Mouse (Mus musculus): ENCODE data around the gene Itpr2. TPM values are rescaled to one million over a fixed set of nuclear protein-coding genes. Genes with fewer than 3 reads are reported as not detected.
A peak's percentile ranks its signal among the peaks of the same experiment; 100 is the strongest.

Gene Itpr2
- polyA plus RNA-seq (2015; fragmentation: Nextera tagmentation; extraction: Ambion mirVana): 31.2 and 31.4 TPM in 2 replicates

DNA sequence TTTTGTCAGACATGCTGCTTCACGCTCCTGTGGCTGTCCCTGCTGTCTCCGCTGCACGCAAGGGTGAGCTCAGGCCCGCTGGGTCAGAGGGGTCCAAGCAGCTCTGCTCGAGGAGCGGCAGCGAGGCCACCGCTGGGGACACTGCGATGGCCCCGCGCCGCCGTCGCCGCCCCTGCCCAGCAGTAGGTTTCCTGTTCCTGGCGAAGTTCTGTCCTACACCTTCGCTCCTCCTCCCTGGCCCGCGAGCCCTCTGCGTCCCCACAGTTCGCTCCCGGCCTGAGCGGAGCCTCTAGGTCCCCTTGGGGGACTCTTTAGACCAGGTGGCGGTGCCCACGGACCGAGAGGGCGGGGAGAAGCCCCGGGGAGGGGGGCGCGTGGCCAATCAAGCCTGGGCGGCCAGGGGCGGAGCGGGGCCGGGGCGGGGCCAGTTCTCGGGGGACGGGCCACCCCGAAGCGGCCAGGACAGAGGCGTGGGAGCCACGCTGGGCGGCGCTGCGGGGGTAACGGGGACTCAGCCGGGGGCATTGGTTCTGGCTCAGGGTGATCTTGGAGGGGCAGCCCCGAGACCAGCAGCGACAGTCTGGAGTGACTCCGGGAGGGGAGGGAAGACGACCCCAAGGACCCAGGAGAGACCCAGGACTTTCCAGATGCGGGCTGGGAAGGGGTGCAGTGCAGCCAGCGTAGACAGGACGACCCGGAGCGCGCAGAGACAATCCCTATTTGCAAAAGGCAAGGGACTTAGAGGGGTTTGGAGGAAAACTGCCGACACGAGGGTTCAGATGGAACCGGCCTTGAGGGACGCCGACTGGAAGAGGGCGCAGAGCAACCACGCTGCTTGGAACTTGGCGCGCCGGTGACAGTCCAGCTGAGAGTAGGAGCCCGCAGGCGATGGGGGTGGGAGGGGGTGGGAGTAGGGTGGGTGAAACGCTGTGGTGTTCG lies at the start of gene Itpr2:
Gene Itpr2, minus strand, starts transcription at position 358 of the 939 bp plus-strand sequence.
- peak within 1 kb of the TSS; percentile 94 for H3K4me2 ChIP-seq
- H3K4me3 ChIP-seq: peak within 1 kb of the TSS; percentile 81
- H3K36me3 ChIP-seq: no peaks in the 10 kb centered on the region
- peak within 1 kb of the TSS; percentile 91 for H3K9ac ChIP-seq
- no peaks in the 10 kb centered on the region; the same call in 1 of the 2 replicates for H3K27me3 ChIP-seq (replicated peaks)
- 1% methylated on average over 70 of the region's 70 CpGs for WGBS
- peak within 1 kb of the TSS; percentile 94 for H3K27ac ChIP-seq (replicated peaks)
- peaks cover 47% of the 10 kb centered on the region for H3K4me1 ChIP-seq
- H3K9me3 ChIP-seq: no peaks in the 10 kb centered on the region
- ATAC-seq (ENCODE audit: extremely low read depth, insufficient number of reproducible peaks, low FRiP score, low TSS enrichment): peak; percentile 92

DNA sequence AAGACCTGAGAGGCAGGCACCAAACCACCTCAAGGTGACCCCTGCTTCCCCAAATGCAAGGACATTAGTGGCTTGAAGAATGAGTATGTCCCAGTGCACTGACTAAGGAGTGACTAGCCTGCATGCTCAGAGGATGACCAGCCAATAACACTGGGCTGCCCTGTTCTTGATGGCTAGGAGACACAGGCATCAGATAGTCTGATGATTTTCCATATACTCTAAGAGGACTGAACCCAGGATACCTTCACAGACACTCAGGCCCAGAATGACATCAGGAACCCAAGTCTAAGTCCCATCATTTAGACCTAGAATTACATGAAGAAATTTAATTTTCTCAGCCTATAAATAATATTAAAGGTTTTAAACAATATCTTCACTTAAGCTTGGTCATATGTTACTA lies 49.3 kb upstream of the Itpr2 start:
- Histone ChIP-seq H3K4me2 (no peak overlapping the region), H3K4me1 (no peaks in the 10 kb centered on the region), H3K27me3 (replicated peaks) (no peaks in the 10 kb centered on the region), H3K27ac (replicated peaks) (peak overlapping the region; percentile 28; the same call in 1 of the 2 replicates), H3K9me3 (peaks cover 6% of the 10 kb centered on the region; the same call in 1 of the 2 replicates), H3K36me3 (peaks cover 94% of the 10 kb centered on the region), H3K9ac (no peak overlapping the region), H3K4me3 (no peak overlapping the region)
- no peak for ATAC-seq (ENCODE audit: extremely low read depth, insufficient number of reproducible peaks, low FRiP score, low TSS enrichment)

DNA sequence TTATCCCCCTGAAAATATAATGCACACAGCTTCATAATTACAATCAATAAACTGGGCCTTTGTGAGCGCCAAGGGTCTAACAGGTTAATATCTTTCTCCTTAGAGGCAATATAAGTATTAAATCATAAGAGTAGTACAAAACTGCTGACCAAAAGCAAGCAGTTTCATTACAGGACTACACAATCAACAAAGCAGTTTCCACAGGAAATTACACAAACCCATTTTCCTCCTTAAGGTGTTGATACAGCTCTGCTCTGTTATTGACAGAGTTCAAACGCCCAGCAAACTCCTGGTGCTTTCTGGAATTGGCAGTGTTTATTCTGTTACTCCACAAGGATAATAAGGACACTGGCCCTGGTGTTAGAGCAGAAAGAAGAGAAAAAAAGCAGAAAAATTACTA lies 48.4 kb upstream of the Itpr2 start:
- H3K4me3 ChIP-seq: no peak overlapping the region
- ATAC-seq (ENCODE audit: extremely low read depth, insufficient number of reproducible peaks, low FRiP score, low TSS enrichment): no peak
- 0 out of 2 replicates have a peak, but pooled peaks cover 5% of the 10 kb centered on the region for H3K4me1 ChIP-seq
- no peaks in the 10 kb centered on the region for H3K27me3 ChIP-seq (replicated peaks)
- H3K9ac ChIP-seq: no peak overlapping the region
- no peaks in the 10 kb centered on the region for H3K9me3 ChIP-seq
- 81% methylated on average over 2 of the region's 2 CpGs for WGBS
- no peak overlapping the region for H3K4me2 ChIP-seq
- peaks cover 90% of the 10 kb centered on the region for H3K36me3 ChIP-seq
- H3K27ac ChIP-seq (replicated peaks): no peak overlapping the region

DNA sequence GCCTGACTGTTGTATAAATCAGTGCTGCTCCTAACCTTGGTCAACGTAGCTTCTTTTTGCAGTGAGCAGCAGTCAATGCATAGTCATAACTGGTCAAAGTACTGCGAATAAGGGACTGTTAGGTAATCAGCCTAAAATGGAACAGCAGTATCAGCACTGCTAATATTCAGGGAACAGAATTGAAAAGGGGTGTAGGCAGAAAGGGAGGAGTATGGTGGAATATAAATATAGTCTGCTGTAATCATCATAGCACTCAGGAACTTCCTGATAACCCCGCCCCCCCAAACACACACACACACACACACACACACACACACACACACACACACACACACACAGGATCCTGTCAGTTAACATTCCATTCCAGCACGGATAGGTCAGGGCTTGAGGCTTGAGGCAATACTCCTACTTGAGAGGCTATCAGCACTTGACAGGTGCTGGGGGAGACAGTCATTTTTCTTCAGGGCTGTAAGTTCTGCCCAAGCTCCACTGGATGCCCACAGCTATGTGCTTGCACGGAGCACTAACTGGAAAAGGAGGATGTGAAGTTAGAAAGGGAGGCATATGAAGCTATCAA lies 43.4 kb upstream of the Itpr2 start:
- no peaks in the 10 kb centered on the region for H3K9me3 ChIP-seq
- H3K4me3 ChIP-seq: no peak overlapping the region
- H3K4me1 ChIP-seq: peaks cover 22% of the 10 kb centered on the region
- 0 out of 2 replicates have a peak overlapping the region, but pooled peaks have one; percentile 41 for H3K9ac ChIP-seq
- H3K27me3 ChIP-seq (replicated peaks): no peaks in the 10 kb centered on the region
- peaks cover 43% of the 10 kb centered on the region for H3K36me3 ChIP-seq
- ATAC-seq (ENCODE audit: extremely low read depth, insufficient number of reproducible peaks, low FRiP score, low TSS enrichment): peak; percentile 54; the same call in 1 of the 2 replicates
- H3K27ac ChIP-seq (replicated peaks): peak overlapping the region; percentile 90
- WGBS: 44% methylated on average over 5 of the region's 5 CpGs
- 0 out of 2 replicates have a peak overlapping the region, but pooled peaks have one; percentile 17 for H3K4me2 ChIP-seq

DNA sequence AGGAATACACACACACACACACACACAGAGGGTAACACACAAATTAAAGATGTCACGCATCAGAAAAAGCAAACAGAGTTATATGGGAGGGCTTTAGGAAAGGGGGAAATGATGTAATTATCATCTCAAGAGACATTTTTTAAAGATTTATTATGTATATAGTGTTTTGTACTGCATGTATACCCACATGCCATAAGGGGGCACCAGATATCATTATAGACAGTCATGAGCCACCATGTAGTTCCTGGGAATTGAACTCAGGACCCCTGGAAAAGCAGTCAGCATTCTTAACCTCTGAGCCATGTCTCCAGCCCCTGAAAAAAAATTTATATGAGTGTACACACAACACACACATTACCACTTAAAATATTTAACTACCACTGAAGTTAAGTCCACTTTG lies 42.6 kb upstream of the Itpr2 start:
- Histone ChIP-seq H3K4me1 (peaks cover 22% of the 10 kb centered on the region), H3K27me3 (replicated peaks) (no peaks in the 10 kb centered on the region), H3K4me3 (no peak overlapping the region), H3K9me3 (no peaks in the 10 kb centered on the region), H3K9ac (no peak overlapping the region), H3K4me2 (no peak overlapping the region), H3K27ac (replicated peaks) (peak overlapping the region; percentile 90), H3K36me3 (peaks cover 36% of the 10 kb centered on the region)
- WGBS: 82% methylated on average over 1 of the region's 1 CpGs
- ATAC-seq (ENCODE audit: extremely low read depth, insufficient number of reproducible peaks, low FRiP score, low TSS enrichment): no peak

DNA sequence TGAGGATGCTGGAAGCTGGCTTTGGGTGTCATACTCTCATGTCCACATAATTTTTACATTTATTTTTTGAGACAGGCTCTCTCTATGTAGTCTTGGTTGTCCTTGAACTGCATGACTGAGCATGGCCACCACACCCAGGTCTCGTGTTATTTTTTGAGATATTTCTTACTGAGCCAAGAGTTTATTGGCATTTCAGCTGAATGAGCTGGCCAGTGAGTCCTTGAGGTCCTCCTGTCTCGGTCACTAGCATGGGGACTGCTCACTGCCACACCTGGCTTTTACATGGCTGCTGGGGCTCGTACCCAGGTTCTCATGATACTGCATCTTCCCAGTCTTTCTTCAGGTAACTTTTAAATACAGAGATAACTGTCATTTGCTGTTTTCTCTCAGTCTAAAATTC lies 38.4 kb upstream of the Itpr2 start:
- 81% methylated on average over 3 of the region's 3 CpGs for WGBS
- H3K9ac ChIP-seq: no peak overlapping the region
- no peaks in the 10 kb centered on the region for H3K27me3 ChIP-seq (replicated peaks)
- no peaks in the 10 kb centered on the region for H3K9me3 ChIP-seq
- H3K27ac ChIP-seq (replicated peaks): no peak overlapping the region
- H3K36me3 ChIP-seq: no peaks in the 10 kb centered on the region
- no peak overlapping the region for H3K4me2 ChIP-seq
- H3K4me1 ChIP-seq: peaks cover 40% of the 10 kb centered on the region
- H3K4me3 ChIP-seq: no peak overlapping the region
- no peak for ATAC-seq (ENCODE audit: extremely low read depth, insufficient number of reproducible peaks, low FRiP score, low TSS enrichment)

DNA sequence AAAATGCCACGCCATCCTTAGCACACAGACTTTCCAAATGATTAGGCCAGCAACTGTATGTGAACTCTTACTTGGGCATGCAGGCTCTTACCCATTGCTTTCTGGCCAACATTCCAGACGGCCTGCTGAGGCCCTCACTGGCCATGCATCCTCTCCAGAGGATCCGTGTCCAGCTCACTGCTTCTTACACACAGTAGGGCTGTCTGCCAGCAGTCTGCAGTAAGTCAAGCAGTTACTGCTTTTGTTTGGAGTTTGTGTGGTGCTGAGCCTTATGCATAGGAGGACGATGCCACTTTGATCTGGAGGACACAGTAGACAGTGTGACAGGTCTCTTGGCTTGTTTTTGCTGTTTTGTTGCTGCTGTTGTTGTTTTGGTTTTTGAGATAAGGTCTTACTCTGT lies 36.6 kb upstream of the Itpr2 start:
- Histone ChIP-seq H3K9me3 (no peaks in the 10 kb centered on the region), H3K4me1 (peaks cover 23% of the 10 kb centered on the region), H3K27ac (replicated peaks) (peak overlapping the region; percentile 83), H3K27me3 (replicated peaks) (no peaks in the 10 kb centered on the region), H3K4me2 (no peak overlapping the region), H3K4me3 (no peak overlapping the region), H3K36me3 (no peaks in the 10 kb centered on the region), H3K9ac (no peak overlapping the region)
- ATAC-seq (ENCODE audit: extremely low read depth, insufficient number of reproducible peaks, low FRiP score, low TSS enrichment): peak; percentile 25; the same call in 1 of the 2 replicates
- 45% methylated on average over 4 of the region's 4 CpGs for WGBS

DNA sequence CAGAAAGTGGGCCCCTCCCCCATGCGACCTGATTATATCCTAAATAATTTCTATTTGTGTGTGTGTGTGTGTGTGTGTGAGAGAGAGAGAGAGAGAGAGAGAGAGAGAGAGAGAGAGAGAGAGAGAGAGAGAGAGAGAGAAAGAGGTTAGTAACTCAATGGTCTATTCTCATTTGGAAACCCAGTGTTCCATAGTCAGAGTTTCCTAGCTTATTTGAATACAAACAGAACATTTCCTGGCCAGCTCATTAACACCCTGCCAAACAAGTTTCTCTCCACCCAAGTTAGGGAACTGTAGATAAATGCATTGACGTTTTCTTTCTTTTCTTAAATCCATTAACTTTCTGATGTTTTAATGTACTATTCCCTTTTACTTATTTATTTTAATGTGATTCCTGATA lies 36.0 kb upstream of the Itpr2 start:
- Histone ChIP-seq H3K4me1 (peaks cover 22% of the 10 kb centered on the region), H3K4me2 (no peak overlapping the region), H3K9ac (no peak overlapping the region), H3K4me3 (no peak overlapping the region), H3K27ac (replicated peaks) (peak overlapping the region; percentile 83), H3K36me3 (no peaks in the 10 kb centered on the region), H3K27me3 (replicated peaks) (no peaks in the 10 kb centered on the region), H3K9me3 (no peaks in the 10 kb centered on the region)
- ATAC-seq (ENCODE audit: extremely low read depth, insufficient number of reproducible peaks, low FRiP score, low TSS enrichment): no peak
- 61% methylated on average over 2 of the region's 2 CpGs for WGBS

DNA sequence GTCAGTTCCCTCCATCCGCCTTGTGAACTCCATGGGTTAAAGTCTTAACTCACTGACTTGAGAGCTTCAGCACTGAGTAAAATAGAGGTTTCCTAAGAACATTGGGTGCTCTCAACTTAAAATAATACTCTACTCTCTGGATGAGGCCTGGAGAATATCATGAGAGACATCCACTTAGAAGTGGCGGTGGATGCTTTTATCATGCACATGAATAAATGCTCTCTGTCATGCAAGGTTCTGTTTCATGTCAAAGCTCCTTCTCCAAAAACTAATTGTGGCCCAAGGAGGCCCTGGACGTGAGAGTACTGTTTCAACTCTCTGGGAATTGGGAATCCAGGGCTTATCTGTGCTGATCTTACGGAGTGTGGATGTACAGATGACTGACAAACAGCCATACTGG lies 35.1 kb upstream of the Itpr2 start:
- 45% methylated on average over 4 of the region's 4 CpGs for WGBS
- Histone ChIP-seq H3K4me3 (no peak overlapping the region), H3K27ac (replicated peaks) (peak overlapping the region; percentile 83), H3K9ac (no peak overlapping the region), H3K4me1 (peaks cover 22% of the 10 kb centered on the region), H3K27me3 (replicated peaks) (no peaks in the 10 kb centered on the region), H3K36me3 (no peaks in the 10 kb centered on the region), H3K9me3 (no peaks in the 10 kb centered on the region), H3K4me2 (no peak overlapping the region)
- ATAC-seq (ENCODE audit: extremely low read depth, insufficient number of reproducible peaks, low FRiP score, low TSS enrichment): no peak

DNA sequence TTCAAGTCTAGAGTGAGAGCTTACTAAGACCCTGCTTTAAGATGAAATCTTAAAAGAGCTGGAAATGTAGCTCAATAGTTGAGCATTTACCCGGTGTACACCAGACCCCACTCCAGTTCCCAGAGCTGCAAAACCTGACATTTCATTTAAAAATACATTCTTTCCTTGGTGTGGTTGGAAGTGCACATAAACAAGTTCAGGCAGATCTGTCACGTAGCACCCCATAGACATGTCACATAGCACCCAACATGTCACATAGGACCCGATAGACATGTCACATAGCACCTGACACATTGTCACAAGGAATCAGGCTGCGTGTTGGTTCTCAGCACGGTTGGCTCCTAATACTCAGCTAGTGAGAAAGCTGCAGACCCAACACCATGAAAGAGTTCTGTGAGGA lies 33.5 kb upstream of the Itpr2 start:
- Histone ChIP-seq H3K4me1 (peaks cover 33% of the 10 kb centered on the region), H3K36me3 (no peaks in the 10 kb centered on the region), H3K9me3 (no peaks in the 10 kb centered on the region), H3K4me2 (no peak overlapping the region), H3K9ac (no peak overlapping the region), H3K27me3 (replicated peaks) (no peaks in the 10 kb centered on the region), H3K27ac (replicated peaks) (no peak overlapping the region), H3K4me3 (no peak overlapping the region)
- no peak for ATAC-seq (ENCODE audit: extremely low read depth, insufficient number of reproducible peaks, low FRiP score, low TSS enrichment)
- WGBS: 67% methylated on average over 5 of the region's 5 CpGs

DNA sequence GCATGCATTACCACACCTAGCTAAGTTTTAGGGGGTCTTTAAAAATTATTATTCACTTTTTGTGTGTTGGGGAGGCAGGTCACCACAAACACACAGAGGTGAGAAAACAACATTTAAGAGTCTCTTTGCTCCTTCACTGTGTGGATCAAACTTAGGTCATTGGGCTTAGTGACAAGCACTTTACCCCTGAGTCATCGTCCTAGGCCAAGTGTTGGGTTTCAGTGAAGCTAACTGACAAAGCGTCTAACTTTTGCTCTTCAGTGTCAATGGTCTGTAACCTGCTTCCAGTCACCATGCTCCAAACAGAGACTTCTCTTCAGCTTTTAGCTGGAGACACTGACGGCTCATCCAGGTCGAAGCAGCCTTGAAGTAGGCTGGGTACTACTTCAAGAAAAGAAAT lies 31.1 kb upstream of the Itpr2 start:
- no peaks in the 10 kb centered on the region for H3K36me3 ChIP-seq
- WGBS: 77% methylated on average over 4 of the region's 4 CpGs
- ATAC-seq (ENCODE audit: extremely low read depth, insufficient number of reproducible peaks, low FRiP score, low TSS enrichment): no peak

More for the DNA sequence above, 31.1 kb upstream of the Itpr2 start:
- Histone ChIP-seq H3K9ac (no peak overlapping the region), H3K27me3 (replicated peaks) (no peaks in the 10 kb centered on the region), H3K4me2 (no peak overlapping the region), H3K9me3 (no peaks in the 10 kb centered on the region), H3K4me1 (peaks cover 24% of the 10 kb centered on the region), H3K27ac (replicated peaks) (no peak overlapping the region), H3K4me3 (no peak overlapping the region)
